Mouse (Mus musculus) T-helper 17 cell (primary cell): Measurements from ENCODE around the gene Smyd3.

Source experiments
- in situ Hi-C, 2 experiments: fragments of 300-600 bp; cut with MboI, MseI; formaldehyde crosslinking; loops; 1 replicate in 1 of 2; 2 replicates in 1 of 2; pipeline ENCODE4 v1.15.1; 2025; ENCODE audit warnings: high pct_unique_total_duplicates in 2 of 2

The Smyd3 gene

GRCm38 (mm10) chr1:179236217-179236840 lies 281.5 kb downstream of the Smyd3 start:
- in situ Hi-C loops: no loop called here

GRCm38 (mm10) chr1:179231777-179232661 lies 285.8 kb downstream of the Smyd3 start:
- in situ Hi-C loops: no loop called here

- in situ Hi-C loops: no loop called here
Measured at GRCm38 (mm10) chr1:179229515-179229914, 288.3 kb downstream of the Smyd3 start.

GRCm38 (mm10) chr1:179220290-179220689 lies 297.6 kb downstream of the Smyd3 start:
- in situ Hi-C loops: no loop called here

- in situ Hi-C loops: no loop called here
Measured at GRCm38 (mm10) chr1:179218061-179218460, 299.8 kb downstream of the Smyd3 start.

- in situ Hi-C loops: no loop called here
Measured at GRCm38 (mm10) chr1:179217036-179217435, 300.8 kb downstream of the Smyd3 start.

GRCm38 (mm10) chr1:179213381-179213780 lies 304.5 kb downstream of the Smyd3 start:
- in situ Hi-C loops: no loop called here

- in situ Hi-C loops: no loop called here
Measured at GRCm38 (mm10) chr1:179212295-179212694, 305.5 kb downstream of the Smyd3 start.

- in situ Hi-C loops: no loop called here
Measured at GRCm38 (mm10) chr1:179211313-179211712, 306.5 kb downstream of the Smyd3 start.

- in situ Hi-C loops: no loop called here
Measured at GRCm38 (mm10) chr1:179207846-179208595, 309.8 kb downstream of the Smyd3 start.

- in situ Hi-C loops: no loop called here
Measured at GRCm38 (mm10) chr1:179207180-179207741, 310.6 kb downstream of the Smyd3 start.

GRCm38 (mm10) chr1:179198517-179199200 lies 319.2 kb downstream of the Smyd3 start:
- in situ Hi-C loops: no loop called here

GRCm38 (mm10) chr1:179197821-179198516 lies 319.9 kb downstream of the Smyd3 start:
- in situ Hi-C loops: no loop called here

- in situ Hi-C loops: no loop called here
Measured at GRCm38 (mm10) chr1:179197156-179197555, 320.7 kb downstream of the Smyd3 start.

- in situ Hi-C loops: no loop called here
Measured at GRCm38 (mm10) chr1:179196422-179196821, 321.4 kb downstream of the Smyd3 start.

- in situ Hi-C loops: no loop called here
Measured at GRCm38 (mm10) chr1:179192781-179193180, 325.1 kb downstream of the Smyd3 start.

GRCm38 (mm10) chr1:179190837-179191236 lies 327.0 kb downstream of the Smyd3 start:
- in situ Hi-C loops: no loop called here

- in situ Hi-C loops: loop anchor here in 1 of 2 experiments (5.0 kb wide), 1 partner anchor 65 kb away; no protein-coding TSS in a partner anchor
Measured at GRCm38 (mm10) chr1:179187171-179187570, 330.7 kb downstream of the Smyd3 start.

- in situ Hi-C loops: loop anchor here in 1 of 2 experiments (5.0 kb wide), 1 partner anchor 68 kb away; no protein-coding TSS in a partner anchor
Measured at GRCm38 (mm10) chr1:179184631-179185030, 333.2 kb downstream of the Smyd3 start.

- in situ Hi-C loops: no loop called here
Measured at GRCm38 (mm10) chr1:179183499-179183898, 334.3 kb downstream of the Smyd3 start.
